Mouse (Mus musculus): ENCODE data around the gene Olfr768.
"Not testable (repeated sequence)": the region's sequence is repeated elsewhere in the genome, so short reads cannot be mapped to it uniquely, and the experiment has no call there.

Olfr768 gene

GRCm38 (mm10) chr10:129099275-129099674, at the start of gene Olfr768:
TSS of gene Olfr768 (minus strand) at chr10:129099375.
- DNase-seq, result no peak

- DNase-seq, result no peak
Observed at GRCm38 (mm10) chr10:129138898-129139297, 39.7 kb upstream of the Olfr768 start, which contains the start of gene Olfr770. TSS of gene Olfr770 (minus strand) at chr10:129138998.

GRCm38 (mm10) chr10:129117761-129118160, 18.6 kb upstream of the Olfr768 start, which contains the start of gene Olfr769:
TSS of gene Olfr769 (minus strand) at chr10:129117861.
- no peak for DNase-seq

GRCm38 (mm10) chr10:129115146-129115545, 16.0 kb upstream of the Olfr768 start:
- no peak for DNase-seq

GRCm38 (mm10) chr10:129101231-129101630, 2.1 kb upstream of the Olfr768 start:
- DNase-seq, result no peak

- DNase-seq, result not testable (repeated sequence)
Observed at GRCm38 (mm10) chr10:129082810-129083209, 16.4 kb downstream of the Olfr768 start, which contains the start of gene Olfr767. TSS of gene Olfr767 (minus strand) at chr10:129082910.

GRCm38 (mm10) chr10:129068877-129069276, 30.3 kb downstream of the Olfr768 start, which contains the start of gene Olfr766-ps1:
TSS of gene Olfr766-ps1 (minus strand) at chr10:129068977.
- no peak for DNase-seq

- DNase-seq, result not testable (repeated sequence)
Observed at GRCm38 (mm10) chr10:129049898-129050297, 49.3 kb downstream of the Olfr768 start, which contains the start of gene Olfr765. TSS of gene Olfr765 (minus strand) at chr10:129049998.

Measured in cerebellum, adult 11-12 months (tissue).